Mouse (Mus musculus) neural tube, embryonic 10.5 days (tissue): ENCODE data around the gene Mrps21.

Experiments used
- DNase-seq: peaks from one replicate; pipeline ENCODE4 v3.0.0-alpha.2; 2017; ENCODE audit warnings: low spot score; ENCODE audit errors: extremely low spot score

Gene Mrps21

GRCm38 (mm10) chr3:95856115-95856514 is 15.2 kb downstream of the Mrps21 start:
- DNase-seq: no peak

DNA sequence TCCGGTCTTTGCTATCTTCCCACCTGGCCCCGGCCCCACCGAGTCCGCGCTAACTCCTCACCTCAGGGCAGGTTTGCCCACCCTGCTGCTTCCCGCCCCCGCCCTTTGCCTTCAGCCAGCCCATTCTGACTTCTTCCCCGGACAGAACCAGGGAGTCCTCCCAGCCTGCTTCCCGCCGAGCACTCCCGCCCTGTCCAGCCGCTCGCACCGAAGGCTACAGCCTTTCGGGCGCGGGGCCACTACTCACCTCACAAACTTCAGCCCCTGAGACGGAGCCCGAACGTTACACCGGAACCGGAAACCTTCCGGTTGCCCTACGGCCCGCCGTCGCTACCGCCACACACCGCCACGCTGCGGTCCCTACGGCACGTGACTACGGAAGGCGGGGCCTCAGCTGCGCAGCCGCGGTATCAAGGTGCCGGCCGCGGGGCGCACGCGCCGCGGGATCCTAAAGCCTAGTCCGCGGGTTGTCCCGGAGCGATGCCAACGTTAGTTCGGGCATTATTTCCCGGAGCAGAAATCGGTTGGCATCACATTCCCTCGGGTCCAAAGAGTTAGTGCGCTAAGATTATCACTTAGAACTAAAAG is 15.7 kb downstream of the Mrps21 start, which contains the start of gene Prpf3:
TSS of gene Prpf3 (minus strand) at position 384 of the 588 bp plus-strand sequence.
- DNase-seq: peak; percentile 90

GRCm38 (mm10) chr3:95851317-95851716 is 20.0 kb downstream of the Mrps21 start:
- no peak for DNase-seq

GRCm38 (mm10) chr3:95850611-95851010 is 20.7 kb downstream of the Mrps21 start:
- no peak for DNase-seq

DNA sequence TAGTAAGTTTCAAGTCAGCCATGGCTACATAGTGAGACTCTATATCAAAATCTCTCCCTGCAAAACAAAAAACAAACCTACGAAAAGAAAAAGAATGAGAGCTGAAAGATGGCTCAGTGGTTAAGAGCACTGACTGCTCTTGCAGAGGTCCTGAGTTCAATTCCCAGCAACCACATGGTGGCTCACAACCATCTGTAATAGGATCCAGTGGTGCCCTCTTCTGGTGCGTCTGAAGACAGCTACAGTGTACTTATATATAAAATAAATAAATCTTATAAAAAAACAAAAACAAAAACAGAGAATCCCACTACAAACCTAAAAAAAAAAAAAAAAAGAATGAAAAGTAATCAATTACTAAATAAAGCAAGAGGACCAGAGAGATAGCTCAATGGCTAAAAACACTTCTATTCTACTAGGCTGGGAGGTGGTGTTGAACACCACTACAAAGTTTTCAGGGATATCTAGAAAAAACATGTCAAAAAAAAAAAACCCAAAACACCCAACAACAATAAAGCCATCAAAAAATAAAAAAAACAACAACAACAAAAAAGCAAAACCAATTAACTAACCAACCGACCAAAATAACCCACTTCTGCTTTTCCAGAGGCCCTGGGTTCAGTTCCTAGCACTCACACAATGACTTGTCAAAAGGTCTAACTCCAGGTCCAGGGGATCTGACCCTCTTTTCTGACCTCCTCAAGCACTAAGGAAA is 28.7 kb downstream of the Mrps21 start:
- DNase-seq: no peak

DNA sequence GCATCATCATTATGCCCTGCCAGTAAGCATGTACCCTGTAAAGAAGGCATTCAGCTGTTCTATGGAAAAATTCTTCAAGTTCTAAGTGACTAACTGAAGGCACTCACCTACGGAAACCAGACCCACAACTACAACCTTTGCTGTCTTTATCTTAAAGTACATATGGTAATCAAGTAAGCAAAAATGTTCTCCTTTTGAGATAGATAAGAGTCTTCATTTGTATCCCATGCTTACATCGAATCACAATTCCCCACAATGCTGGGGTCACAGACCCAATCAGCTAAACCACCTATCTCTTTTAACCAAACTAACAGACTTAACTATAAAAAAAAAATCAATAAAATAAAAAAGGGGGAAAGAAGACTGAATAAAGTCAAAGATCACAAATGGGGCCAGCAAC is 32.1 kb downstream of the Mrps21 start:
- no peak for DNase-seq

GRCm38 (mm10) chr3:95829053-95829452 is 42.3 kb downstream of the Mrps21 start:
- no peak for DNase-seq

GRCm38 (mm10) chr3:95826275-95826674 is 45.0 kb downstream of the Mrps21 start:
- no peak for DNase-seq

DNA sequence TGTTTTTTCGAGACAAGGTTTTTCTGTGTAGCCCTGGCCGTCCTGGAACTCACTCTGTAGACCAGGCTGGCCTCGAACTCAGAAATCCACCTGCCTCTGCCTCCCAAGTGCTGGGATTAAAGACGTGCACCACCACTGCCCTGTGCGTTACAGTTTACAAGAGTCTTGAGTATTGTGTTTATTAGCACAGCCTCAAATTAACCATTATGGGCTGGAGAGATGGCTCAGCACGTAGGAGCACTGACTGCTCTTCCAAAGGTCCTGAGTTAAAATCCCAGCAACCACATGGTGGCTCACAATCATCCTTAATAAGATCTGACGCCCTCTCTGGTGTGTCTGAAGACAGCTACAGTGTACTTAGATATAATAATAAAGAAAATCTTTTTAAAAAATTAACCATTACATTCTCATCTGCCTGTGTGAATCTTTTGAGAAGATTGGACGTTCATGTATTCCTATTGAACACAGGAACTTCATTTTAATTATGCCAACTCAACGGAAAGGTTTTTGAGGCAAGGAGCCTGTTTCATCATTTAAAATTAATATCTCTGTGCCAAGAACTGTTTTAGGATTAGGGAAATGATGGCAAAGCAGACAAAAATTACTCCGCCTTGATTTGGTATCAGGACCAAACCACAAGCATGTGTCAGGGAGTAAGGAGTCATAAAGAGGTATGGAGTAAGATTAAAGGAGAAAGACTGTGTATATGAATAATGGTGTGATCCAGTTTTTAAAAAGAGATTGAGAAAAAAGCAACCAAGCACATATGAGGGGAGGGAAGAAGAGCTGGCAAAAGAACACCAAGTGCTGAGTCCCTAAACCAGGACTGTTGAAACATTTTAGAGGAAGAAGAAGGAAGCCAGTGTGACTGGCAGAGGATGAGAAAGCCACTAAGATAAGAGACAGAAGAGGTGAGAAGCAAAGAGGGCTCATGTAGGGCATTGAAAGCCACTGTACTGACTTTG is 51.0 kb downstream of the Mrps21 start:
- no peak for DNase-seq

- DNase-seq: peak; percentile 98
These were observed 51.9 kb downstream of the Mrps21 start for GRCm38 (mm10) chr3:95819351-95819985.

GRCm38 (mm10) chr3:95818571-95819288 is 52.6 kb downstream of the Mrps21 start, which contains the start of gene Rprd2:
TSS of gene Rprd2 (minus strand) at chr3:95818863.
- DNase-seq: peak; percentile 87

DNA sequence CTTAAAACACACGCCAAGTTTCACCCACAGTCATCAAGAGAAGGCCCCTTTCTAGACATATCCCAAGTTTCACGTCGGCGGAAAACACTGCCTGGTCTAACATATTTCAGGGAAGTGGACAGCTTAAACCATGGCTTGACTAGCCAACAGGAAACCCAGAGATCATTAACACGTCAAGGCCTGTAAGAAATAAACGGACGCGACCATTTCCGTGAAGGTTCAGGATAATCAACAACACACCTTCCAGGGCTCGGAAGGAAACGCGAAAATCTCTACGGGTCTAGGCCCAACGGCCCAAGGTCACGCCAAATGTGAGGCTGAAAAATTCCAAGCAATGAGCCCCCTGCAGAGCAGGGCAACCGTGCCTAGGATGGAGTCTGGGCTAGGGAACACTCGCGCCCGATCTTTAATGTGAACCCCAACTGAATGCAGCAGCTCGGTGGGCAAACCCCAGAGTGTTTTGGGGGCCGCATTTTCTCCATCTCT is 53.2 kb downstream of the Mrps21 start:
- DNase-seq: no peak

DNA sequence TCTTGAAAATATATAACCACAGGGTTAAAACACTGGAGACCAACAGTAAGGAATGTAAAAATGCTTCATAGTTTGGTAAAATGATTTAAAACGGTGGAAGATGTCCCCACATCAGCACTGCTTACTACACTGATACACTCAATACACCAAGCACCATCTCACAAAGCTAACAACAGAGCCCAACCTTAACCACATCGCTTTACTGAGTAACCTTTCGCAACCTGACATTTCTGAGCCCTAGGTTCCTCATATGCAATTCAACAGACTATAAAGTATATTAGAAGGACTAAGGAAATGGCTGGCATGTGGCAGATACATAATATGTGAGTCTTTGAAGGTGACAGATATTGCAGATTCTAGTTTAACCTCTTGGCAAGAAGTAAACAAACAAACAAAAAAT is 54.6 kb downstream of the Mrps21 start:
- DNase-seq: no peak
